Mouse (Mus musculus): ENCODE measurements at regions not wholly inside any gene's neighbourhood (a gene's known extent, or its start where the extent isn't known, plus 50 kb on each side); places are given as distances from the start of the nearest gene placed in this dataset.

- Histone ChIP-seq H3K27ac (ENCODE audit: insufficient read depth, low read depth, low read length) (no peak overlapping the region), H3K4me1 (ENCODE audit: control insufficient read depth, insufficient read depth, low read length) (no peaks in the 10 kb centered on the region), H3K4me3 (ENCODE audit: insufficient read depth, low read depth, low read length) (no peak overlapping the region)
- 93% methylated on average over 3 of the region's 3 CpGs for WGBS
- TF ChIP-seq POLR2A (IDR thresholded peaks at IDR 0.05; ENCODE audit: insufficient read depth, low read depth, low read length), result no peak
- no peak for TF ChIP-seq CTCF (IDR thresholded peaks at IDR 0.05; ENCODE audit: insufficient read depth, low read depth, low read length)
Measured at GRCm38 (mm10) chr17:68057264-68057663, 53.3 kb upstream of the Arhgap28 start.

DNA sequence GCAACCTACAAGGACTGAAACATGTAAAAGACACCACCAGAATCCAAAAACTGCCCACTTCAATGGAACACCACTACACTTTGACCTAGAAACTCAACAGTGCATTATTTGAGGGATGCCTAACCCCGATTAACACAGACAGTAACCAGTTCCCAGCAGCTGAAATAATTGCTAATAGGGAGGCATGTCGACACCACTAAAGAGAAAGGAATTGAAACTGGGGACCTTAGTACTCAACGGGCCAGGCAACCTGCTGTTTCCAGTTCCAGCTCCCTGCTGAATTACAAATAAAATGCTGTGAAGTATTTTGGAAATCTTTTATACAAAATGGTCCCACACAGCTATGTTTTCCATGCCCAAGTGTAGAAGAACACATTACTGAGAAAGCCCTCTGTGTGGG, 56.5 kb upstream of the Arhgap28 start:
- no peak overlapping the region for H3K4me3 ChIP-seq (ENCODE audit: insufficient read depth, low read depth, low read length)
- no peak overlapping the region for H3K27ac ChIP-seq (ENCODE audit: insufficient read depth, low read depth, low read length)
- TF ChIP-seq CTCF (IDR thresholded peaks at IDR 0.05; ENCODE audit: insufficient read depth, low read depth, low read length) (no peak), POLR2A (IDR thresholded peaks at IDR 0.05; ENCODE audit: insufficient read depth, low read depth, low read length) (no peak)
- 38% methylated on average over 3 of the region's 3 CpGs for WGBS
- no peaks in the 10 kb centered on the region for H3K4me1 ChIP-seq (ENCODE audit: control insufficient read depth, insufficient read depth, low read length)

DNA sequence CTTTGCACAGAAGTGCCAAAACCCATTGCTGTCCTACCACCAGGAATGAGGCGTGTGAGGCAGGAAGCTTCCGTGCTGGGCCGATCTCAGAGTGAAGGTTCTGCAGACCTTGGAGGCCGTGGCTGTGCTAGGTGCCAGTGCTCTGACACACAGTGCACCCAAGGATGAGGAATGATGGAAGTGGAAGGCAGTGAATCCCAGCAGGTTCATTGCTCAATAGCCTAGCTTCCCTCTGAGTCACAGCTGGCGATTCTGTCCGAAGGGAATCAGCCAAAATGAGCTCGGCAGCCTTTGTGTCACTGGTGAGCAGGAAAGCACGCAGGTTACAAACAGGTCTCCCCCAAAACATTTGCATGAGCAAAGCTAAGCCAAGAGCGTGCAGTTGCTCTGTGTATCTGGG, 61.8 kb upstream of the Arhgap28 start:
- Histone ChIP-seq H3K4me3 (ENCODE audit: insufficient read depth, low read depth, low read length) (no peak overlapping the region), H3K4me1 (ENCODE audit: control insufficient read depth, insufficient read depth, low read length) (no peaks in the 10 kb centered on the region), H3K27ac (ENCODE audit: insufficient read depth, low read depth, low read length) (no peak overlapping the region)
- TF ChIP-seq CTCF (IDR thresholded peaks at IDR 0.05; ENCODE audit: insufficient read depth, low read depth, low read length) (no peak), POLR2A (IDR thresholded peaks at IDR 0.05; ENCODE audit: insufficient read depth, low read depth, low read length) (no peak)
- WGBS, result 86% methylated on average over 9 of the region's 9 CpGs

DNA sequence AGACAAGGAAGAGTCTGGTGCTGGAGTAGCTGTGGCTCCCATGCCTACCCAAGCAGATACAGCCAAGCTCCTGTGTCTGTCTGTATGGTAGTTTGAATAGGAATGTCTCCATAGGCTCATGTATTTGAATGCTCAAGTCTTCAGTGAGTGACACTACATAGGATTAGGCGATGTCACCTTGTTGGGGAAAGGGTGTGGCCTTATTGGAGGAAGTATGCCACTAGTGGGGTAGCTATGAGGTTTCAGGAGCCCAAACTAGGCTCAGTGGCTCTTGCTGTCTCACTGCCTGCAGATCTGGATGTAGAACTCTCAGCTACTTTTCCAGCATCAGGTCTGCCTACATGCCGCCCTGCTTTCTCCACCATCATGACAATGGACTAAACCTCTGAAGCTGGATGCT, 62.3 kb upstream of the Arhgap28 start:
- no peak overlapping the region for H3K4me3 ChIP-seq (ENCODE audit: insufficient read depth, low read depth, low read length)
- H3K27ac ChIP-seq (ENCODE audit: insufficient read depth, low read depth, low read length), result no peak overlapping the region
- 96% methylated on average over 2 of the region's 2 CpGs for WGBS
- no peaks in the 10 kb centered on the region for H3K4me1 ChIP-seq (ENCODE audit: control insufficient read depth, insufficient read depth, low read length)
- TF ChIP-seq POLR2A (IDR thresholded peaks at IDR 0.05; ENCODE audit: insufficient read depth, low read depth, low read length) (no peak), CTCF (IDR thresholded peaks at IDR 0.05; ENCODE audit: insufficient read depth, low read depth, low read length) (no peak)

- no peak overlapping the region for H3K27ac ChIP-seq (ENCODE audit: insufficient read depth, low read depth, low read length)
- no peaks in the 10 kb centered on the region for H3K4me1 ChIP-seq (ENCODE audit: control insufficient read depth, insufficient read depth, low read length)
- no peak overlapping the region for H3K4me3 ChIP-seq (ENCODE audit: insufficient read depth, low read depth, low read length)
- TF ChIP-seq POLR2A (IDR thresholded peaks at IDR 0.05; ENCODE audit: insufficient read depth, low read depth, low read length) (no peak), CTCF (IDR thresholded peaks at IDR 0.05; ENCODE audit: insufficient read depth, low read depth, low read length) (no peak)
- 92% methylated on average over 7 of the region's 7 CpGs for WGBS
Measured at GRCm38 (mm10) chr17:68069008-68069407, 65.1 kb upstream of the Arhgap28 start.

DNA sequence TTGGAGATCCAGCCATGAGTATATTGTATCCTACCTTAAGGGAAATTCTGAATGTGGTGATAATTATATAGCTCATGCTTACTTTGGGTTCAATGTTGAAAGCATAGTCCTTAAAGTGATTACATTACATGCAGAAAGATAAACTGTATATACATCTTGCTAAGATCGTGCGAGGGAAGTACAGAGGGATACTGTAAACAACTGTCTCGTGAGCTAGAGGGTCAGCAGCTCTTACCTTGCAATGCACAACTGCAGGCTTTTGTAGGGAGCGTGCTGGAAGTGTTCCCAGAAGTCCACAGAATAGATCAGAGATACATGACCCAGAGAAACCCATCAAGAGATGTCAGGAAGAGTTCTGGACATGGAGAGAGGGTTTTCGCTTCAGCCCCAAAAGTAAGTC, 65.6 kb upstream of the Arhgap28 start:
- Histone ChIP-seq H3K4me1 (ENCODE audit: control insufficient read depth, insufficient read depth, low read length) (no peaks in the 10 kb centered on the region), H3K27ac (ENCODE audit: insufficient read depth, low read depth, low read length) (no peak overlapping the region), H3K4me3 (ENCODE audit: insufficient read depth, low read depth, low read length) (no peak overlapping the region)
- WGBS, result 85% methylated on average over 5 of the region's 5 CpGs
- no peak for TF ChIP-seq POLR2A (IDR thresholded peaks at IDR 0.05; ENCODE audit: insufficient read depth, low read depth, low read length)
- no peak for TF ChIP-seq CTCF (IDR thresholded peaks at IDR 0.05; ENCODE audit: insufficient read depth, low read depth, low read length)

DNA sequence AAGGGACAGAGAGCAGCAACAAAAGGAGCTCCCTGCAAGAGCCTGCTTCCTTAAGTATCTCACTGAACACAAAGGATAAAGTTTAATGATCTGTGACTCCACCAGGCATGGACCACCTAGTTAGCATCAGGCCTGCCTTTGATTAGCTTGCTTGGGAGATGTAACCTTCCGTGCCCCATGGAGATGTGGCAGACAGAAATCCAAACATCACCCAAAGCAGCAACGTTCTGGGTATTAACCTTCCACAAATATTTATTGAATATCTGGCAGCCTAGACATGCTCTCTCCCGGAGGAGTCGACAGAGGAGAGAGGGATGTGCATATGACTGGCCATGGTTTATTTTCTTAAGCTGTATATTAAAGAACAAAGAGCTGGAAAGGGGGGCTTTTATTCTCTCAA, 67.6 kb upstream of the Arhgap28 start:
- Histone ChIP-seq H3K27ac (ENCODE audit: insufficient read depth, low read depth, low read length) (no peak overlapping the region), H3K4me3 (ENCODE audit: insufficient read depth, low read depth, low read length) (no peak overlapping the region), H3K4me1 (ENCODE audit: control insufficient read depth, insufficient read depth, low read length) (no peaks in the 10 kb centered on the region)
- TF ChIP-seq CTCF (IDR thresholded peaks at IDR 0.05; ENCODE audit: insufficient read depth, low read depth, low read length) (no peak), POLR2A (IDR thresholded peaks at IDR 0.05; ENCODE audit: insufficient read depth, low read depth, low read length) (no peak)
- 39% methylated on average over 4 of the region's 4 CpGs for WGBS

- WGBS, result 17% methylated on average over 2 of the region's 2 CpGs
- H3K4me1 ChIP-seq (ENCODE audit: control insufficient read depth, insufficient read depth, low read length), result no peaks in the 10 kb centered on the region
- no peak overlapping the region for H3K27ac ChIP-seq (ENCODE audit: insufficient read depth, low read depth, low read length)
- no peak for TF ChIP-seq POLR2A (IDR thresholded peaks at IDR 0.05; ENCODE audit: insufficient read depth, low read depth, low read length)
- H3K4me3 ChIP-seq (ENCODE audit: insufficient read depth, low read depth, low read length), result no peak overlapping the region
Measured at GRCm38 (mm10) chr17:68075712-68076111, 71.8 kb upstream of the Arhgap28 start.

DNA sequence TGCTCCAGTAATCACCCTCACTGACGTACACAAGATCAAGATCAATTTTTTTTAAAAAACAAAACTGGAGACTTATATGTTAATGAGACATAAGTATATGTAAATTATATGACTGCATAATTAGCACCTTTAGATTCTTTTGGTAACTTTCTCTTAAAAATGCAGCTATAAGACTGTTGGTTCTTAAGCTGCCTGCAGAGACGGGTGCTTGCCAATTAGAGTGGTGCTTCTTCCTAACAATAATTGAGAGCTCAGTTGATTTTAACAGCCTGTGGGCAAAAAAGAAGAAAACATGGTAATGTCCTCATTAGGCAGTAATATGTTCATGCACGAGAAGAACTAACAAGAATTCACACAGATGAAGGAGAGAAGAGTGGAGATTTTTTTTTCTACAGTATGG, 74.8 kb upstream of the Arhgap28 start:
- Histone ChIP-seq H3K4me3 (ENCODE audit: insufficient read depth, low read depth, low read length) (no peak overlapping the region), H3K27ac (ENCODE audit: insufficient read depth, low read depth, low read length) (no peak overlapping the region), H3K4me1 (ENCODE audit: control insufficient read depth, insufficient read depth, low read length) (no peaks in the 10 kb centered on the region)
- WGBS, result 67% methylated on average over 3 of the region's 3 CpGs
- TF ChIP-seq CTCF (IDR thresholded peaks at IDR 0.05; ENCODE audit: insufficient read depth, low read depth, low read length), result no peak

DNA sequence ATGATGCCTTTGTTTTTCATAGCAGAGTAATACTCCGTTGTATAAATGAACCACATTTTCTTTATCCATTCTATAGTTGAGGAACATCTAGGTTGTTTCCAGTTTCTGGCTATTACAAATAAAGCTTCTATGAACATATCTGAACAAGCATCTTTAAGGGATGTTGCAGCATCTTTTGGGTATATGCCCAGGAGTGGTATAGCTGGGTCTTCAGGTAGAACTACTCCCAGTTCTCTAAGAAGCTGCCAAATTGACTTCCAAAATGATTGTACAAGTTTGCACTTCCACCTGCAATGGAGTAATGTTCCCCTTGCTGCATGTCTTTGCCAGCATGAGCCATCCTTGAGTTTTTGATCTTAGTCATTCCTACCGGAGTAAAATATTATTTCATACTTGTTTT, 80.5 kb upstream of the Arhgap28 start:
- TF ChIP-seq CTCF (IDR thresholded peaks at IDR 0.05; ENCODE audit: insufficient read depth, low read depth, low read length), result no peak
- no peak for TF ChIP-seq POLR2A (IDR thresholded peaks at IDR 0.05; ENCODE audit: insufficient read depth, low read depth, low read length)
- Histone ChIP-seq H3K4me3 (ENCODE audit: insufficient read depth, low read depth, low read length) (no peak overlapping the region), H3K27ac (ENCODE audit: insufficient read depth, low read depth, low read length) (no peak overlapping the region), H3K4me1 (ENCODE audit: control insufficient read depth, insufficient read depth, low read length) (no peaks in the 10 kb centered on the region)
- WGBS, result 97% methylated on average over 2 of the region's 2 CpGs

All from olfactory bulb, adult 2 months (tissue).